Mouse (Mus musculus) midbrain, embryonic 14.5 days (tissue): Measurements from ENCODE around the gene Arhgap24. TPM values are rescaled to one million over a fixed set of nuclear protein-coding genes. Genes with fewer than 3 reads are reported as not detected.
A peak's percentile ranks its signal among the peaks of the same experiment; 100 is the strongest.

ENCODE experiments used
- ATAC-seq: fragments of 200-750 bp; cut with Nextera tagmentation; 2 replicates; pipeline ENCODE4 v1.8.0; 2017; ENCODE audit warnings: moderate number of reproducible peaks, moderate library complexity; ENCODE audit not compliant: low FRiP score, low TSS enrichment
- DNase-seq: peaks from one replicate; pipeline ENCODE4 v3.0.0-alpha.2; 2015
- H3K27ac ChIP-seq: fragments of 300-500 bp; sonication (generic); replicated peaks from 2 replicates; pipeline ENCODE4 v1.5.1; 2014; ENCODE audit warnings: mild to moderate bottlenecking, low read depth, low read length, moderate library complexity
- H3K27me3 ChIP-seq: fragments of 300-500 bp; sonication (generic); 2 replicates; pipeline ENCODE4 v1.6.1; 2014; ENCODE audit warnings: low read length, control low read depth, mixed read lengths; ENCODE audit not compliant: control insufficient read depth, insufficient read depth
- H3K36me3 ChIP-seq: fragments of 300-500 bp; sonication (generic); 2 replicates; pipeline ENCODE4 v1.6.1; 2014; ENCODE audit warnings: low read length, control low read depth; ENCODE audit not compliant: control insufficient read depth, insufficient read depth
- H3K4me1 ChIP-seq: fragments of 300-500 bp; sonication (generic); 2 replicates; pipeline ENCODE4 v1.6.1; 2014; ENCODE audit warnings: mild to moderate bottlenecking, antibody characterized with exemption, low read length, control low read depth; ENCODE audit not compliant: control insufficient read depth, insufficient read depth
- H3K4me2 ChIP-seq: fragments of 300-500 bp; sonication (generic); 2 replicates; pipeline ENCODE4 v1.6.1; 2014; ENCODE audit warnings: mild to moderate bottlenecking, low read length, moderate library complexity
- H3K4me3 ChIP-seq: fragments of 300-500 bp; sonication (generic); replicated peaks from 2 replicates; pipeline ENCODE4 v1.5.1; 2014; ENCODE audit warnings: low read depth, low read length
- H3K9ac ChIP-seq: fragments of 300-500 bp; sonication (generic); replicated peaks from 2 replicates; pipeline ENCODE4 v1.6.1; 2014; ENCODE audit warnings: mild to moderate bottlenecking, low read length, moderate library complexity
- H3K9me3 ChIP-seq: fragments of 300-500 bp; sonication (generic); 2 replicates; pipeline ENCODE4 v1.6.1; 2016; ENCODE audit warnings: low read length, control low read depth, mixed read lengths; ENCODE audit not compliant: control insufficient read depth
- WGBS: fragments of 180-500 bp; shearing (Covaris S2); extraction: QIAGEN DNeasy Blood & Tissue Kit; methylation state at CpG from one replicate; pipeline ENCODE4 v1.1.7; 2014; 5-methylcytosine and 5-hydroxymethylcytosine counted together
- polyA plus RNA-seq: library from polyadenylated mRNA; unstranded; fragments of >200 nt; fragmentation: Nextera tagmentation; extraction: Ambion mirVana; gene quantifications from 2 replicates; pipeline ENCODE4 v1.2.1, GENCODE M21; 2014

Gene Arhgap24
- polyA plus RNA-seq, 1 experiment from 2014 or later: 7.3 TPM

DNA sequence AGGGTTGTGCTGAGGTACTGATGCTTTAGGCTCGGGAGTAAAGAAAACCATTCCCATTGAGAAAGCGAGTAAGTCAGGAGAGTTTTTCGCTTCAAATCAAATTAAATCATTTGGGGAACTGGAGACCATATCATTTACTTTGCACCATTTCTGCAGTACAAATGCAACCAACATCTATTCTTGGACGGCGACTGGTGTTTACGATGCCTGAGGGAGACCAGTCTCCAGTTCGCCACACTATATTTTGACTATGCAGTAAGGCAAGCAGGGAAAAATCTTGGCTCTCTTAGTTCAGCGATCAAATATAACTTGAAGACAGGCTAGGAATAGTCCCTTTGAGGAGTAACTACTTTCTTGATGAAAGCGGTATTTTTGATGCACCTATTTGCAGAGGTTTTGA is 11.0 kb downstream of the Arhgap24 start:
- WGBS: 85% methylated on average over 9 of the region's 9 CpGs
- no peak for DNase-seq
- Histone ChIP-seq H3K4me2 (no peak overlapping the region), H3K4me1 (0 out of 2 replicates have a peak, but pooled peaks cover 5% of the 10 kb centered on the region), H3K4me3 (no peak overlapping the region), H3K36me3 (no peaks in the 10 kb centered on the region), H3K9me3 (no peaks in the 10 kb centered on the region), H3K9ac (no peak overlapping the region), H3K27me3 (no peaks in the 10 kb centered on the region), H3K27ac (no peak overlapping the region)
- ATAC-seq: no peak

DNA sequence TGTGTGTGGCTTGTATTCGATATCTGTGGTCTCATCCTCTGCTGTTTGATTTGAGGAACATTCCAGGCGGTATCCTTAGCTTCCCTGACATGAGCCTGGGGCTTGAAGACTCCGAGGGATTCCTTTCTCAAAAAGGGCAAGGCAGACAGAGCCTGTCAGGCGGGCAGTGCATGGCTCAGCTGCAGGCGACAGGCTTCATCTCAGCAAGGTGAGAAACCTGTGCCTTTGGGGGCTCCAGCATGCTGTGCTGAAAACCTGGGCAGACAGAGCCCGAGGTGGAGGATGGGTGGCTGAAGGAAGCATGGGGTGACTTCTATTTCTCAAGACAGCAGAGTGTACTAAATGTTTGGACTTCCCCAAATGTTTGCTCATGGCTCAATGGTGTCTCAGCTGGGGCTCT is 13.6 kb downstream of the Arhgap24 start:
- no peak overlapping the region for H3K9ac ChIP-seq
- peak; percentile 35 for DNase-seq
- no peak overlapping the region for H3K4me2 ChIP-seq
- H3K9me3 ChIP-seq: no peaks in the 10 kb centered on the region
- 39% methylated on average over 6 of the region's 6 CpGs for WGBS
- 0 out of 2 replicates have a peak, but pooled peaks cover 5% of the 10 kb centered on the region for H3K4me1 ChIP-seq
- H3K36me3 ChIP-seq: no peaks in the 10 kb centered on the region
- no peak for ATAC-seq
- no peaks in the 10 kb centered on the region for H3K27me3 ChIP-seq
- H3K4me3 ChIP-seq: no peak overlapping the region
- no peak overlapping the region for H3K27ac ChIP-seq

DNA sequence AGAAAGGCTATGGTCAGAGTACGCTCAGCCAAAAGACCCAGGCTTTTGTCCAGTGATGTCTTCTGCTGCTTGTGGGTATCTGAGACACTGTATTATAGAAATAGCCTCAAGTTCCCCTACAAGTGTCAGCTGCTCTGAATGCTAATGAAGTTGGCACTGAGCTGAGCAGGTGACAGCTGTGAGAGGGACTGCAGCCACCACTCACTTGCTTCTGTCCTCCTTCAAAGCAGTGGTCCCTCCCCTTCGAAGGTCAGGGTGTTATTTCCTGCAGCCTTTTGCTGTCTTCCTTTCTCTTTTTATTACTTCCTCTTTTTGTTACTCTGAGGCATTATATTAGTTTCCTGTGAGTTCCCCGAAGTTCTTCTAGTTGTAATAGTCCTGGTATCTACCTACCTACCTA is 16.0 kb downstream of the Arhgap24 start:
- H3K27me3 ChIP-seq: no peaks in the 10 kb centered on the region
- H3K27ac ChIP-seq: no peak overlapping the region
- DNase-seq (no peak), ATAC-seq (no peak)
- H3K9me3 ChIP-seq: no peaks in the 10 kb centered on the region
- WGBS: 76% methylated on average over 3 of the region's 3 CpGs
- H3K36me3 ChIP-seq: no peaks in the 10 kb centered on the region
- no peak overlapping the region for H3K4me3 ChIP-seq
- H3K4me1 ChIP-seq: 0 out of 2 replicates have a peak, but pooled peaks cover 5% of the 10 kb centered on the region
- H3K4me2 ChIP-seq: no peak overlapping the region
- H3K9ac ChIP-seq: no peak overlapping the region

DNA sequence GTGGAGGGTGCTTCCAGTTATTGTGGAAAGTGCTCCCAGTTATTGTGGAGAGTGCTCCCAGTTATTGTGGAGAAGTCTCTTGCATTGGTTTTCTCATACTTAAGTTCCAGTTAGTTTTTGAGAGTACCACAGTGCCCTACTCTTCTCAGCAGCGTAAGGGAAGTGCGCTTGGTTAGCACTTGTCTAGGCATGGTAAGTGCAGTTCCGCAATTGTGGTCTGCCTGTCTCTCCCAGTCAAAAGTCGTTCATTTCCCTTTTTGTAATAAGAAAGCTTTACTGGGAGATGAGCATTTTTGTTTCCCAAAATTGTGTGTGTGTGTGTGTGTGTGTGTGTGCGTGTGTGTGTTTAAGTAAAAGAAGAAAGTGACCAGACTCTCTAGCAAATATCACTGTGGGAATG is 17.6 kb downstream of the Arhgap24 start:
- no peak overlapping the region for H3K9ac ChIP-seq
- H3K4me3 ChIP-seq: no peak overlapping the region
- H3K4me1 ChIP-seq: 0 out of 2 replicates have a peak, but pooled peaks cover 5% of the 10 kb centered on the region
- 88% methylated on average over 5 of the region's 5 CpGs for WGBS
- ATAC-seq: no peak
- no peak overlapping the region for H3K27ac ChIP-seq
- H3K9me3 ChIP-seq: no peaks in the 10 kb centered on the region
- no peaks in the 10 kb centered on the region for H3K27me3 ChIP-seq
- no peak overlapping the region for H3K4me2 ChIP-seq
- no peak for DNase-seq
- no peaks in the 10 kb centered on the region for H3K36me3 ChIP-seq

DNA sequence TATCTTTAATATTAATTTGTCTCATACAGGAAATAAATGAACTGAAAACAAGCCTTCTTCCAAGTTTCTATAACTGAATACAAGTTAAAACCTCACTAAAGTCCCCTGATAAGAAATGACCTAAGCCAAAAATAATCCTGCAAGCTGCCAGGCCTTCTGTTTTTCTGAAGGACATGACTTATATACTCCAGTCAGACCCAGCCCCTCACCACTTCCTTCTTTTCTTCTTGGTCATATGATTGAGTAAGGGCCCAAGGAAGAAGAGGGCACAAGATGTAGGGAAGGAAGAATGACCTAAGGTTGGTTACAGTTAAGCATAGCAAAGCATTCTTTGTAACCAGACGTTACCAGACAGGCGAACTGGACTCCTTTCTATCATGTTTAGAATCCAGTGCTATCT is 21.1 kb downstream of the Arhgap24 start:
- ATAC-seq (no peak), DNase-seq (no peak)
- WGBS: 91% methylated on average over 2 of the region's 2 CpGs
- no peaks in the 10 kb centered on the region for H3K9me3 ChIP-seq
- H3K4me2 ChIP-seq: no peak overlapping the region
- H3K27ac ChIP-seq: no peak overlapping the region
- H3K4me1 ChIP-seq: no peaks in the 10 kb centered on the region
- H3K27me3 ChIP-seq: no peaks in the 10 kb centered on the region
- no peaks in the 10 kb centered on the region for H3K36me3 ChIP-seq
- no peak overlapping the region for H3K9ac ChIP-seq
- no peak overlapping the region for H3K4me3 ChIP-seq

DNA sequence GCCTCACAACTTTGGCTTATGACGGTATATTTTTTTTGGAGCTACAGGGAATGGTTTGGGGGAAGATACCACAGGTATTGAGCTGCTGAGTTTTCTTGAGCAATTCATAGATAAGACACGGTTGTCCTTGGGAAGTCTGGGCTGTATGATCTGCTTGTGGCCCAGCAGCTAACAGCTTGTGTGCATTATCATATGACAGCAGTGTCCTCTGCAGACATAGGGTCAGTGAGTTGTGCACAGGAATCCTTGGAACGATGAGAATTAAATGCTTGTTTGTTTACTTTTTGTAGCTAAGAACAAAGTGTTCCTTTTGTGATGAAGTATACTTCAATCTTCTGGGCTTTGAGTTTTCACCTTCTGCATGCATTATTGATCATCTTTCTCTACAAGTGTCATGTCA is 21.9 kb downstream of the Arhgap24 start:
- no peak for ATAC-seq
- 84% methylated on average over 3 of the region's 3 CpGs for WGBS
- Histone ChIP-seq H3K4me1 (no peaks in the 10 kb centered on the region), H3K4me3 (no peak overlapping the region), H3K4me2 (no peak overlapping the region), H3K9ac (no peak overlapping the region), H3K27me3 (no peaks in the 10 kb centered on the region), H3K36me3 (no peaks in the 10 kb centered on the region), H3K9me3 (no peaks in the 10 kb centered on the region), H3K27ac (no peak overlapping the region)
- DNase-seq: no peak

DNA sequence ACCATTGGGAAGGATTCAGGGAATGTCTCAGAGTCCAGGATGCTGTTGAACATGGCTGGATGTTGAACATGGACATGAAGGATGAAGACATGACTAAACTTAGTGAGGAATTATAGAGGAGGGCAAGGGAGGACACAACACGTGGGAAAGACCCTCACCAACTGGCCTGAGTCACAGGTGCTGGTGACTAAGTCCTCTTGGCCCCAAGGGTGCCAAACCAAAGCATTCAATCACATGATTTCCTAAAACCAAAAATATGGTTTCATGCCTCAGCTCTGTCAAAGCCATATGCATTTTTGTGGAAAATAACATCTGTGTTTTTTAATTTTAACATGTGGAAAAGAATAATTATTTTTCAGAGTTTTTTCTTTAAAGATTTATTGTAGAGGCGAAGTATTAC is 22.7 kb downstream of the Arhgap24 start:
- Histone ChIP-seq H3K9me3 (no peaks in the 10 kb centered on the region), H3K4me2 (no peak overlapping the region), H3K27me3 (no peaks in the 10 kb centered on the region), H3K4me3 (no peak overlapping the region), H3K27ac (no peak overlapping the region), H3K36me3 (no peaks in the 10 kb centered on the region), H3K4me1 (no peaks in the 10 kb centered on the region), H3K9ac (no peak overlapping the region)
- no peak for DNase-seq
- WGBS: 75% methylated on average over 2 of the region's 2 CpGs
- ATAC-seq: no peak

DNA sequence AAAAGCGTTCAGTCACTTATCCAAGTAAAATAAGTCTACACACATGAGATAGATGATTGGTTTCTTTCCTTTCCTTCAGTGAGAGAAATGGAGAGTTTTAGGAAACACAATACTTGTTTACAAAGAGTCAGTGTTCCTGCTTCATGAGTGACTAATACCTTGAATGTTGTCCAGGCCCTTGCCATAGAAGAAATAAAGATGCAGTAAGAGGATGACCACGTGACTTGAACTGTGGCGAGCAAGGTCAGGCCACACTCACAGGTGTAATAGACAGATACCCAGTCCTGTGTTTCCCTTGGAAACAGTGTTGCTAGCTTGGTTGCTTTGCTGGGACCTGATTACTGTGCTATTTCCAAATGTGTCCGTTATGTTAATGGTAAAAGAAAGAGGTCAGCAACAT is 23.4 kb downstream of the Arhgap24 start:
- 93% methylated on average over 4 of the region's 4 CpGs for WGBS
- H3K4me3 ChIP-seq: no peak overlapping the region
- H3K27me3 ChIP-seq: no peaks in the 10 kb centered on the region
- no peak for ATAC-seq
- no peak for DNase-seq
- H3K4me2 ChIP-seq: no peak overlapping the region
- H3K27ac ChIP-seq: no peak overlapping the region
- no peaks in the 10 kb centered on the region for H3K36me3 ChIP-seq
- no peaks in the 10 kb centered on the region for H3K9me3 ChIP-seq
- no peak overlapping the region for H3K9ac ChIP-seq
- H3K4me1 ChIP-seq: no peaks in the 10 kb centered on the region

DNA sequence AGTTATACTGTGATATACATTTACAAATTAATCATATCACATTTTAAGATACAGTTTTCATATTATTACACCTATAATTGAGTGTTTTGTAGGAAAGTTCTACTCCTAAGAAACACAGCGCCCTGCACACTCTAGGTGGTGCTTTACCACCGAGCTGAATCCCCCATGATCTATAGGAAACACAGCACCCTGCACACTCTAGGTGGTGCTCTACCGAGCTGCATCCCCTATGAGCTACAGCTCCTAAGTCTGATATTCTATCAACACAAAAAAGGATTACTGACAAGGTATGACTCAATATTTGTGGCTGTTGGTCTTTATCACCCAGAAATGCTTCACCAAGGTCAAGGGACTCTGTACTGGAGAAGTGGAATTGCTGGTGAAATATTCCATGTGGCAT is 27.0 kb downstream of the Arhgap24 start:
- no peak overlapping the region for H3K4me3 ChIP-seq
- H3K4me2 ChIP-seq: no peak overlapping the region
- H3K9me3 ChIP-seq: no peaks in the 10 kb centered on the region
- no peak for DNase-seq
- H3K9ac ChIP-seq: no peak overlapping the region
- no peaks in the 10 kb centered on the region for H3K4me1 ChIP-seq
- no peak for ATAC-seq
- H3K36me3 ChIP-seq: no peaks in the 10 kb centered on the region
- no peak overlapping the region for H3K27ac ChIP-seq
- H3K27me3 ChIP-seq: no peaks in the 10 kb centered on the region
- 69% methylated on average over 3 of the region's 3 CpGs for WGBS
